Mouse (Mus musculus): Measurements from ENCODE around the gene Gm8334. TPM values are rescaled to one million over a fixed set of nuclear protein-coding genes. Genes with fewer than 3 reads are reported as not detected.
"Not testable (repeated sequence)": the region's sequence is repeated elsewhere in the genome, so short reads cannot be mapped to it uniquely, and the experiment has no call there.

Gene Gm8334
- not detected in 2 replicates for polyA plus RNA-seq (2015; fragmentation: Nextera tagmentation; extraction: Ambion mirVana)

GRCm38 (mm10) chrX:148615053-148615452 lies at the start of gene Gm8334:
Gene Gm8334 (minus strand): TSS chrX:148615153.
- H3K4me2 ChIP-seq (ENCODE audit: low read depth, low read length); H3K9me3 ChIP-seq (replicated peaks; ENCODE audit: control insufficient read depth, low read length); H3K4me1 ChIP-seq (ENCODE audit: control insufficient read depth, insufficient read depth, low read length); H3K9ac ChIP-seq (ENCODE audit: low read length); H3K4me3 ChIP-seq (ENCODE audit: low read length); H3K27ac ChIP-seq (ENCODE audit: low read length); H3K27me3 ChIP-seq (ENCODE audit: control insufficient read depth, insufficient read depth, low read length); H3K36me3 ChIP-seq (ENCODE audit: control insufficient read depth, insufficient read depth); ATAC-seq (replicated peaks; ENCODE audit: extremely low read depth, insufficient read depth, low FRiP score): not testable (repeated sequence)
- WGBS, result 67% methylated on average over 4 of the region's 7 CpGs

GRCm38 (mm10) chrX:148663298-148663697 lies 48.3 kb upstream of the Gm8334 start, which contains the start of gene Gm15127:
Gene Gm15127 (plus strand): TSS chrX:148663598.
- not testable (repeated sequence) for H3K27me3 ChIP-seq (ENCODE audit: control insufficient read depth, insufficient read depth, low read length); H3K4me2 ChIP-seq (ENCODE audit: low read depth, low read length); H3K4me3 ChIP-seq (ENCODE audit: low read length); H3K4me1 ChIP-seq (ENCODE audit: control insufficient read depth, insufficient read depth, low read length); H3K27ac ChIP-seq (ENCODE audit: low read length); H3K9ac ChIP-seq (ENCODE audit: low read length); H3K9me3 ChIP-seq (replicated peaks; ENCODE audit: control insufficient read depth, low read length); ATAC-seq (replicated peaks; ENCODE audit: extremely low read depth, insufficient read depth, low FRiP score); H3K36me3 ChIP-seq (ENCODE audit: control insufficient read depth, insufficient read depth)
- WGBS, result 60% methylated on average over 3 of the region's 4 CpGs

Other genes with a start within 250 kb of the Gm8334 start
- not detected in 2 replicates for gene Gm15114, start 126.2 kb downstream of the Gm8334 start, polyA plus RNA-seq (2015; fragmentation: Nextera tagmentation; extraction: Ambion mirVana)
- gene Gm15127, start 48.4 kb upstream of the Gm8334 start, polyA plus RNA-seq (2015; fragmentation: Nextera tagmentation; extraction: Ambion mirVana), result not detected in 2 replicates
- gene Luzp4, start 242.5 kb upstream of the Gm8334 start, polyA plus RNA-seq (2015; fragmentation: Nextera tagmentation; extraction: Ambion mirVana), result not detected in 2 replicates

Measured in heart, embryonic 16.5 days (tissue).